Mouse (Mus musculus) neural tube, embryonic 11.5 days (tissue): ENCODE results near the gene Col4a6. TPM values are rescaled to one million over a fixed set of nuclear protein-coding genes. Genes with fewer than 3 reads are reported as not detected.

Experiments
- ATAC-seq: fragments of 200-750 bp; cut with Nextera tagmentation; 2 replicates; pipeline ENCODE4 v1.8.0; 2017; ENCODE audit warnings: moderate number of reproducible peaks, mild to moderate bottlenecking, moderate TSS enrichment, moderate library complexity; ENCODE audit not compliant: insufficient read depth, low FRiP score, low TSS enrichment
- DNase-seq: peaks from one replicate; pipeline ENCODE4 v3.0.0-alpha.2; 2015; ENCODE audit warnings: low spot score
- H3K27ac ChIP-seq: fragments of 300-500 bp; sonication (generic); 2 replicates; pipeline ENCODE4 v1.5.1; 2014; ENCODE audit warnings: low read depth, mild to moderate bottlenecking, low read length
- H3K27me3 ChIP-seq: fragments of 300-500 bp; sonication (generic); 2 replicates; pipeline ENCODE4 v1.6.1; 2014; ENCODE audit warnings: mild to moderate bottlenecking, low read length, mixed read lengths; ENCODE audit not compliant: control insufficient read depth, insufficient read depth
- H3K36me3 ChIP-seq: fragments of 300-500 bp; sonication (generic); 2 replicates; pipeline ENCODE4 v1.6.1; 2014; ENCODE audit warnings: mild to moderate bottlenecking, low read length, moderate library complexity, mixed read lengths; ENCODE audit not compliant: control insufficient read depth, insufficient read depth
- H3K4me1 ChIP-seq: fragments of 300-500 bp; sonication (generic); 2 replicates; pipeline ENCODE4 v1.6.1; 2014; ENCODE audit warnings: low read length, mixed read lengths; ENCODE audit not compliant: control insufficient read depth, insufficient read depth
- H3K4me2 ChIP-seq: fragments of 300-500 bp; sonication (generic); 2 replicates; pipeline ENCODE4 v1.6.1; 2014; ENCODE audit warnings: low read depth, mild to moderate bottlenecking, moderate library complexity
- H3K4me3 ChIP-seq: fragments of 300-500 bp; sonication (generic); 2 replicates; pipeline ENCODE4 v1.5.1; 2014; ENCODE audit warnings: low read depth, low read length
- H3K9ac ChIP-seq: fragments of 300-500 bp; sonication (generic); 2 replicates; pipeline ENCODE4 v1.6.1; 2014; ENCODE audit warnings: mild to moderate bottlenecking, low read length
- H3K9me3 ChIP-seq: fragments of 300-500 bp; sonication (generic); 2 replicates; pipeline ENCODE4 v1.6.1; 2016; ENCODE audit warnings: low read length; ENCODE audit not compliant: control insufficient read depth
- WGBS: fragments of 180-500 bp; shearing (Covaris S2); extraction: QIAGEN DNeasy Blood & Tissue Kit; methylation state at CpG from one replicate; pipeline ENCODE4 v1.1.7; 2014; 5-methylcytosine and 5-hydroxymethylcytosine counted together
- polyA plus RNA-seq: library from polyadenylated mRNA; unstranded; fragments of >200 nt; fragmentation: Nextera tagmentation; extraction: Ambion mirVana; gene quantifications from 2 replicates; pipeline ENCODE4 v1.2.1, GENCODE M21; 2014

The Col4a6 gene
- polyA plus RNA-seq: 1.8 and 1.9 TPM in 2 replicates

DNA sequence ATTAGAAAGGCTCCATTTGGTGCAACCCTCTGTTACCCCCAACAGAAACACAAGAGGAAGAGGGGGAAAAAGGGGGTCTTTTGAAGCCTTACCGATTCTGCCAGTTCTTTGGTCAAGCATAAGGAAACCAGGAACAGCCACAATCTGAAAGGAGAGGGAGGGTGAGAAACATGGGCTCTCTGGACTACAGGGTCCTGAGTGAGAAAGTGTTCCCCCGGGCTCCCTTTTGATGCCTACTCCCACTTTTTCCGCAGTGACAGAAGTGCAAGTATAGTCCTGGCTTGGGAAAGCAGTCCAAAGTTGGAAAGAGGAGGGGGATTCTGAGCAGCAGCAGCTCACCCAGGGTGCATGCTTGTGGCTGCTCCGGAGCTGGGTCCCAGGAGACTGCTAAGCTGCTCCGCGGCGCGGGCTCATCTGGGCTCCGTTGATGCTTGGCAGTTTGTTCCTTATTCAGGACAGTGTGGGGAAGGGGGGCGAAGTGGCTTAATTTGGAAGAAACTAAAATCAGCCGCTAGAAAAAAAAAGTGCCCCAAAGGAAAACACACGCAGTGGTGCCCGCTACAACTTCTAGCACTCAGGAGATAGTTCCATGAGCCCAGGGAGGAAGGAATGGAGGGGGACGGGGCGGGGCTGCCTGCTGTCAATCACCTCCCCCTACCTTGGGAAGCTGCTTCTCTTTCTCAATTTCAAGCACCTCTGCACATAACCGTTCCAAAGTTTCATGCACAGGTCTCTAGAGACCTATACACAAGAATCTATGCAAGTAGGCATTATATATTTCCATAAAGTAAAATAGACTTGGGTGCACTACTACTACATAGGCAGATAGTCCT, at the start of gene Col4a6:
TSS of gene Col4a6 (minus strand) at position 607 of the 833 bp plus-strand sequence.
- WGBS: 25% methylated on average over 16 of the region's 16 CpGs
- Histone ChIP-seq H3K36me3 (no peaks in the 10 kb centered on the region), H3K4me3 (peak within 1 kb of the TSS; percentile 39), H3K9ac (peak within 1 kb of the TSS; percentile 32; the same call in 1 of the 2 replicates), H3K27me3 (peaks cover 10% of the 10 kb centered on the region), H3K27ac (no peak within 1 kb of the TSS), H3K4me2 (peak within 1 kb of the TSS; percentile 51), H3K4me1 (no peaks in the 10 kb centered on the region), H3K9me3 (no peaks in the 10 kb centered on the region)
- ATAC-seq (no peak), DNase-seq (peak; percentile 24)

DNA sequence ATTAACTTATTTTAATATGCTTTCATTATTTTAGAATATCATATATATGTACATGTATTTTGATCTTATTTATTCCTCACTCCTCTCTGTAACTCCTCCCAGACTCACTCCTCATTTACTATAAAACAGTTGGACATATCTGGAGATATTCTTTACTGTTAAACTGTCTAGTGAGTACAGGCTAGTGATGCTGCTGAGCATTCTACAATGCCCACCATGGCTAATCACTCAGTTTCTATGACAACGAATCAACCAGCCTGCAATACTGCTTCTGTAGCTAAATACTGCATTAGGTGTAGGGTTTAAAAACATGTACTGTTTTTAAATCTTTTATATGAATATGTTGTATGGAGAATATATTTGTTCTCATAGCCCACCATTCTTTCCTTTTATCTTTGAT, 29.2 kb upstream of the Col4a6 start:
- Histone ChIP-seq H3K36me3 (no peaks in the 10 kb centered on the region), H3K27me3 (no peaks in the 10 kb centered on the region), H3K4me3 (no peak overlapping the region), H3K9me3 (no peaks in the 10 kb centered on the region), H3K4me1 (no peaks in the 10 kb centered on the region), H3K27ac (no peak overlapping the region), H3K4me2 (no peak overlapping the region), H3K9ac (no peak overlapping the region)
- WGBS: 82% methylated on average over 1 of the region's 1 CpGs
- ATAC-seq (no peak), DNase-seq (no peak)

DNA sequence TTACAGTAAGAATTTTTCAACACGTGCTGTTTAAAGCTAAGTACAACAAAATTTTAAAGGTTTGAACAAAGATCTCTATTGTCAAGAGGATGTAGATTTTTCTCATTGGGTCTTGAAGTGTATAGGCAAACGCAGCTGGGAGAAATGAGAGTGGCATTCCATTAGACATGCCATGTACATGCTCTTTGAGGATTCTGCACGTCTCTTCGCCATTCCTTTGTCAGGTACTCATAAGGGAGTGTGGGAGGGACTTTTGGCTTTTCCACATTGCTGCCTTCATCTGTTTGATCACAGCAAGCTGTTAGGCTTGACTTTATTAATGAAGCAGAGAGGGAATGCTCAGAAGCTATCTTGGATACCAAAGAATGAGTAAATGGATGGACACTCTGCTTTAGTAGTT, 20.7 kb upstream of the Col4a6 start:
- Histone ChIP-seq H3K27ac (no peak overlapping the region), H3K36me3 (no peaks in the 10 kb centered on the region), H3K4me1 (no peaks in the 10 kb centered on the region), H3K9ac (no peak overlapping the region), H3K4me3 (no peak overlapping the region), H3K9me3 (no peaks in the 10 kb centered on the region), H3K4me2 (no peak overlapping the region), H3K27me3 (no peaks in the 10 kb centered on the region)
- ATAC-seq: no peak
- WGBS: 74% methylated on average over 4 of the region's 4 CpGs
- DNase-seq: no peak

DNA sequence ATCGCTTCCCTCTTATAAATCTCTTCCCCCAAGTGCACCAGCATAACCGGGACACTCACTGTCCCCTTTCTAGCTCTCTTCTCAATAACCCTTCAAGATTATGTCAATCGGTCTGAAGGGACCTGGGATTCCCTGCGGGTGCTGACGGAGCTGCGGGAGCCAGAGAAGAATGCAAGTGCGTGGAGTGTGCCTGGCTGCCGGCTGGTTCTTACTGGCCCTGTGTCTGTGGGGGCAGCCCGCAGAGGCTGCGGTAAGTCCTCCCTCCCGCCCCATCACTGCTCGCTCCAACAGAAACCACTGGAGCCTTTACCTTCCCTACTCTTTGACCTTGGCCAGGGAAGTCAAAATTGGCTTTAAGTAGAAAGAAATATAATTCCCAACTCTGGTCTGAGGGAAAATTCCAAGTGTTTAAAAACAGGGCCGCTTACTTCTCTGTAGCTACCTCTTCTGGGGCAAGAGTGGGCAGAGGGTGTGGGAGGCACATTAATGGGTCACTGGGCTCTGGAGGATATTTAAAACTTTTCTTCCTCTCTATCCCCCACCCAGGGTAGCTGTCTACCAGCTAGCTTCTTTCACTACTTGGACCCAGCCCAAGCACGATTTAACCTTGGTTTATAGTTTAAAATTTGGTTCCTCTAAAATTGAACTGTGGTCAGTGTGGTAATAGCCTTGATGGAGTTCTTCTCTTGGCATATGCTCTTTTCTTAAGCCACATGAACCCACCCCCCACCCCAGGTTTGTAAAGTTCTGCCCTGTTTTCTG, 1.9 kb upstream of the Col4a6 start:
- ATAC-seq (peak; percentile 68), DNase-seq (peak; percentile 28)
- Histone ChIP-seq H3K9ac (peak overlapping the region; percentile 44), H3K9me3 (no peaks in the 10 kb centered on the region), H3K36me3 (no peaks in the 10 kb centered on the region), H3K4me1 (no peaks in the 10 kb centered on the region), H3K27me3 (peaks cover 8% of the 10 kb centered on the region), H3K4me3 (peak overlapping the region; percentile 39), H3K27ac (no peak overlapping the region), H3K4me2 (peak overlapping the region; percentile 51)
- WGBS: 22% methylated on average over 13 of the region's 14 CpGs

DNA sequence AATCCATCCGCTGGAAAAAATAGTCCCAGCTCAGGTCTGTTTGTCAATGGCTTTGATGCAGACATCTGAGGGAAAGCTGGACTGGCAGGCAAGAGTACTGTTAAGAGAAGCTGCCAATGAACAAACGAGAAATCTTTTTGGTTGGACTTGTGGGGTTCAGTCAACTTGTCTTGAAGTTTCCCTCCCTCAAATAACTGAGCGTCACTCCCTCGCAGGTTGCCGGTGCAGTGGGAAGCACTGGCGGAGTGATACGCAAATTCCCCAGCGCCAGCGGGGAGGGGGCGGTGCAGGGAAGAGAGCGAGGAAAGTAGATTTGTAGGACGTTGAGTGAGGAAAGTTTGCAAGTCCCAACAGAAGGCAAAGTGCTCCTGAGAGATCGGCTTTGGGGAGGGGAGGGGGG, 1.2 kb upstream of the Col4a6 start, which contains the start of gene Col4a5:
TSS of gene Col4a5 (plus strand) at position 276 of the 400 bp plus-strand sequence.
- Histone ChIP-seq H3K27ac (no peak within 1 kb of the TSS), H3K4me1 (no peaks in the 10 kb centered on the region), H3K4me3 (peak within 1 kb of the TSS; percentile 39), H3K9me3 (no peaks in the 10 kb centered on the region), H3K4me2 (peak within 1 kb of the TSS; percentile 51), H3K27me3 (peaks cover 10% of the 10 kb centered on the region), H3K9ac (peak within 1 kb of the TSS; percentile 44), H3K36me3 (no peaks in the 10 kb centered on the region)
- ATAC-seq (peak; percentile 73), DNase-seq (peak; percentile 84)
- WGBS: 15% methylated on average over 13 of the region's 13 CpGs

DNA sequence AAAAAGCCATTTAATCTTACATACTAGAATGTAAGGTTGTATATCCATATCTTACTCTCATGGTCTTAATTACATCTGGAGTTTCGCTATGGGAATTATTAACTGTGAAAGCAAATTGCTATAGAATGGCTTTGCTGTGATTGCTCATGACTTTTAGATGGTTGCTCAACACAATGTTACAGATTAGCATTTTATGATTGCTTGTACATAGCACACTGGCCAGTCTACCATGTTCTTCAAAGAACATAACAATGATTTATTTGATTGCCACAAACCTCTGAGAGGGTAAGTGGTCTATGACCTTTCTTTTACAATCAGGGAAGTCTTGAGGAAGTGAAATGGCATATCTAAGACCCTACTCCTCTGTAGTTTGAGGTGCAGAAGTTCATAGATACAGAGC, 25.9 kb downstream of the Col4a6 start:
- Histone ChIP-seq H3K9ac (no peak overlapping the region), H3K4me2 (no peak overlapping the region), H3K9me3 (no peaks in the 10 kb centered on the region), H3K4me3 (no peak overlapping the region), H3K4me1 (no peaks in the 10 kb centered on the region), H3K27me3 (no peaks in the 10 kb centered on the region), H3K36me3 (no peaks in the 10 kb centered on the region), H3K27ac (no peak overlapping the region)
- WGBS: 84% methylated on average over 1 of the region's 1 CpGs
- DNase-seq: no peak
- ATAC-seq: no peak

DNA sequence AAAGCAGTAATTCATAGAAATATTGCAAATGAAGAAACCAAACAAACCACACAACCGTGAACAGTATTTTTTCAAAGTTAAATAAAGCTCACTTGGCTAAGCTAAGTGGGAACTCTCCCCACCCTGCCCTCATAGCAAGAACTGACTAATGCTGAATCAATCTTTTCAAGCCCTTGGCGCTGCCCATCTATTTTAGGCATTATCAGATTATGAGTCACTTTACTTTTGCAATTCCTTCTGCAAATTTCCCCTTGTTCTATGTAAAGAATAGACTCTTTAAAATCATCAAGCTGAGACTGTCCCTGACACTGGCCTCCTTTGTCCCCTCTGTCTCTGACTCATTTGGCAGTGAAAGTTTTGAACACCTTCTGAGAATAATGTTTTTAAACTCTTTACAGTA, 34.5 kb downstream of the Col4a6 start:
- no peak for DNase-seq
- Histone ChIP-seq H3K4me3 (no peak overlapping the region), H3K27me3 (no peaks in the 10 kb centered on the region), H3K4me2 (no peak overlapping the region), H3K36me3 (no peaks in the 10 kb centered on the region), H3K9ac (no peak overlapping the region), H3K27ac (no peak overlapping the region), H3K4me1 (no peaks in the 10 kb centered on the region), H3K9me3 (no peaks in the 10 kb centered on the region)
- WGBS: 80% methylated on average over 2 of the region's 2 CpGs
- ATAC-seq: no peak

DNA sequence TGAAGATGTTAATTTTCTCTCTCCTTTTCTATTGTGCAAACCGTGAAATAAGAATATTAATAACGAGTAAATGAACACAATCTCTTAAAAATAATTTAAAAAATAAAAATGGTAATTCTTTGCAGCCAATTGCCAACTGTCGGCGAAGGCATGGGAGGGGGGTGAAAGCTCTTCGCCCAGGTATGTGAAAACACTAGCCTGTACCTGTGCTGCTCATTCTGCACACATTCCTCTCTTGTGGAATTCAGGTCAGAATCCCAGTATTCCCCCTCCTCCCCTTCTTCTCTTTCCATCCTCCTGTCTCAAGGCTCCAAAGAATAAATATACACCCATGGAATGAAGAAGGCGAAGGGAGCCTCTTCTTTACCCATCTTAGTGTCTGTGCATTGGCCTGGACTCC, 37.1 kb downstream of the Col4a6 start:
- 89% methylated on average over 6 of the region's 6 CpGs for WGBS
- H3K27ac ChIP-seq: no peak overlapping the region
- H3K9ac ChIP-seq: no peak overlapping the region
- ATAC-seq: no peak
- no peak overlapping the region for H3K4me3 ChIP-seq
- no peaks in the 10 kb centered on the region for H3K9me3 ChIP-seq
- no peaks in the 10 kb centered on the region for H3K27me3 ChIP-seq
- no peak overlapping the region for H3K4me2 ChIP-seq
- H3K36me3 ChIP-seq: no peaks in the 10 kb centered on the region
- H3K4me1 ChIP-seq: no peaks in the 10 kb centered on the region
- no peak for DNase-seq
